In genomic region chr4:55651051-55651763, GRCm38 (mm10) we compare ENCODE assay signal across 8 mouse cellular contexts.
DNase-seq lines count a peak whose midpoint lies in the region; ATAC-seq lines count a peak whose summit lies in the region.

No protein-coding gene starts in this region.

- H3K36me3 ChIP-seq in hindbrain, embryonic 15.5 days: no peaks in the 10 kb centered on the region

- H3K9me3 ChIP-seq in hindbrain, embryonic 15.5 days: no peaks in the 10 kb centered on the region

- H3K27me3 ChIP-seq in hindbrain, embryonic 15.5 days: no peaks in the 10 kb centered on the region

- peaks cover 21% of the 10 kb centered on the region for H3K4me1 ChIP-seq in hindbrain, embryonic 15.5 days (replicated peaks)

- H3K4me3 ChIP-seq in hindbrain, embryonic 15.5 days: peak overlapping the region; percentile 61

- peak overlapping the region; percentile 78 for H3K9ac ChIP-seq in hindbrain, embryonic 15.5 days

- WGBS in hindbrain, embryonic 15.5 days: under 1% methylated on average over 55 of the region's 56 CpGs

- peak overlapping the region; percentile 82 for H3K4me2 ChIP-seq in hindbrain, embryonic 15.5 days

- peak; percentile 99 for DNase-seq in NIH3T3 (ENCODE audit: low read depth)
- peak; percentile 84 to 86 for DNase-seq in cerebellum, postnatal 25 days
- peak; percentile 96 for DNase-seq in gastrocnemius, adult 18-20 months (ENCODE audit: low spot score)
- peak; percentile 71 to 82 for DNase-seq in left cerebral cortex, adult 18-20 months (ENCODE audit: low spot score in 2 of 2)
- DNase-seq in lung, postnatal 36 days: peak; percentile 94
- DNase-seq in retina, embryonic 14.5 days (ENCODE audit: low spot score): peak; percentile 73
- peak; percentile 21 for DNase-seq in thymus, postnatal 25 days

- H3K27ac ChIP-seq in hindbrain, embryonic 15.5 days (replicated peaks): peak overlapping the region; percentile 90

- peak; percentile 90 for ATAC-seq in hindbrain, embryonic 15.5 days (ENCODE audit: low FRiP score, low read depth)

Comparison
In these comparisons a context has a peak if more than half of its experiments do, and no peak if none do; other contexts are left out.
1. Peak in every context shown above with its lines: DNase-seq, ATAC-seq, H3K4me3 ChIP-seq and H3K27ac ChIP-seq.
2. DNase-seq: peak in every context shown above with its lines; median percentile 99 in NIH3T3; 96 in gastrocnemius, adult 18-20 months; 94 in lung, postnatal 36 days; 85 in cerebellum, postnatal 25 days; 76 in left cerebral cortex, adult 18-20 months; 73 in retina, embryonic 14.5 days; 21 in thymus, postnatal 25 days.